Mouse (Mus musculus): ENCODE measurements at regions not wholly inside any gene's neighbourhood (a gene's known extent, or its start where the extent isn't known, plus 50 kb on each side); places are given as distances from the start of the nearest gene placed in this dataset.

- DNase-seq (ENCODE audit: low spot score) = no peak
These were observed 279.4 kb downstream of the Mctp2 start for GRCm38 (mm10) chr7:72027006-72027405.

- no peak for DNase-seq (ENCODE audit: low spot score)
These were observed 297.3 kb downstream of the Mctp2 start for GRCm38 (mm10) chr7:72009115-72009514.

GRCm38 (mm10) chr7:72004311-72004710, 302.1 kb downstream of the Mctp2 start:
- no peak for DNase-seq (ENCODE audit: low spot score)

GRCm38 (mm10) chr7:71992526-71992925, 313.9 kb downstream of the Mctp2 start:
- no peak for DNase-seq (ENCODE audit: low spot score)

- DNase-seq (ENCODE audit: low spot score) = no peak
These were observed 314.6 kb downstream of the Mctp2 start for GRCm38 (mm10) chr7:71991835-71992234.

GRCm38 (mm10) chr7:71991206-71991605, 315.2 kb downstream of the Mctp2 start:
- DNase-seq (ENCODE audit: low spot score) = no peak

GRCm38 (mm10) chr7:71966015-71966414, 340.4 kb downstream of the Mctp2 start:
- no peak for DNase-seq (ENCODE audit: low spot score)

- peak; percentile 13 for DNase-seq (ENCODE audit: low spot score)
These were observed 343.0 kb downstream of the Mctp2 start for GRCm38 (mm10) chr7:71963456-71963855.

- no peak for DNase-seq (ENCODE audit: low spot score)
These were observed 343.6 kb downstream of the Mctp2 start for GRCm38 (mm10) chr7:71962851-71963250.

- DNase-seq (ENCODE audit: low spot score) = peak; percentile 3
These were observed 345.8 kb downstream of the Mctp2 start for GRCm38 (mm10) chr7:71960453-71961230.

GRCm38 (mm10) chr7:71946548-71946947, 359.9 kb downstream of the Mctp2 start:
- no peak for DNase-seq (ENCODE audit: low spot score)

GRCm38 (mm10) chr7:71943078-71944042, 363.0 kb downstream of the Mctp2 start:
- DNase-seq (ENCODE audit: low spot score) = no peak

- DNase-seq (ENCODE audit: low spot score) = no peak
These were observed 368.7 kb downstream of the Mctp2 start for GRCm38 (mm10) chr7:71937731-71938130.

- peak; percentile 4 for DNase-seq (ENCODE audit: low spot score)
These were observed 369.7 kb downstream of the Mctp2 start for GRCm38 (mm10) chr7:71936690-71937089.

Measured in gastrocnemius, adult 18-20 months (tissue).